Mouse (Mus musculus): Measurements from ENCODE around the gene Tal1.

DNA sequence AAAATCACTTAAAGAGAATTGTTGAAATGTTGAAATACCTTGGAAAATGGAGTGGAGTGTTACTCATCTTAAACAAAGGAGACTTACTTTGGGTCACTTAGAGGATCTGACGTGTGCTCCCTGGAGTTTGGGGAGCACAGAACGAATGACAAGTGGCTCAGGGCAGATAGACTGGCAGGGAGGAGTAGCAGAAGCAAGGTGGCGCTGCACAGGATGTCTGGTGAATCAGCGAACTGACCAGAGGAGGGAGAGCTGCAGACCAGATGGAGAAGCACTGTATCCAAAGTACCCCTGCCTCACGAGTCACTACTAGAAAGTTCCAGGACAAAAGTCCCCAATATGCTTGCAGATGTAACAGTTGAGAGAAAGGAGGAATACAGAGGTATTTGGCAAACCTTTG lies 57.0 kb downstream of the Tal1 start:
- TF ChIP-seq CTCF (IDR thresholded peaks at IDR 0.05) (0 out of 2 replicates have a peak, but pooled peaks have one; percentile 23), EP300 (IDR thresholded peaks at IDR 0.05) (no peak)
